Mouse (Mus musculus): Measurements from ENCODE around the gene Elmod2. TPM values are rescaled to one million over a fixed set of nuclear protein-coding genes. Genes with fewer than 3 reads are reported as not detected.

Gene Elmod2
- polyA plus RNA-seq, 1 experiment from 2014 or later, result 36.1 TPM

DNA sequence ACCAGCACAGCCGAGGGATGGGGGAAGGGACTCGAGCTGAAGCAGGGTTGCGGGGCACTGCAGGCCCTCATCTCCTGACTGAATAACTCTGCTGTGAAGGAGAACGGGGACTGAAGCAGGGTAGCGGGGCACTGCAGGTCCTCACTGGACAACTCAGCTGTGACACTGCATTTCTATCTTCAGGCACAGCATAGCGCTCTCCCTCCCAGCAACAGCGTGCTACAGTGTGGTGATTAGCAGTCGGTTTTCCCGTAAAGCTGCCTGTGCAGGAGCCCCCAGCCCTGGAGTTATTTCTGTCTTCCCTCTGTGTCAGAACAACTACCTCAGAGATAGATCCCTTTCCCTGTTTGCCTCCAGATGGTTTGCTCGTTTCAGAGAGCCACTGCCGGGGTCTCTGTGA, 57.8 kb downstream of the Elmod2 start:
- ATAC-seq (replicated peaks; ENCODE audit: insufficient number of reproducible peaks, low FRiP score, low TSS enrichment, low read depth) (no peak), DNase-seq (ENCODE audit: low spot score) (no peak)
- Histone ChIP-seq H3K4me1 (ENCODE audit: control insufficient read depth, insufficient read depth, low read length) (no peaks in the 10 kb centered on the region), H3K9me3 (replicated peaks; ENCODE audit: control insufficient read depth, low read length) (no peaks in the 10 kb centered on the region), H3K27me3 (ENCODE audit: control insufficient read depth, insufficient read depth, low read length) (no peaks in the 10 kb centered on the region), H3K36me3 (replicated peaks; ENCODE audit: control insufficient read depth, insufficient read depth, low read depth, low read length) (no peaks in the 10 kb centered on the region), H3K9ac (replicated peaks; ENCODE audit: low read length) (no peak overlapping the region; the same call in 1 of the 2 replicates), H3K4me2 (ENCODE audit: low read depth, low read length) (no peak overlapping the region), H3K27ac (replicated peaks; ENCODE audit: low read depth, low read length) (no peak overlapping the region), H3K4me3 (ENCODE audit: low read depth, low read length) (no peak overlapping the region)
- 54% methylated on average over 11 of the region's 11 CpGs for WGBS

DNA sequence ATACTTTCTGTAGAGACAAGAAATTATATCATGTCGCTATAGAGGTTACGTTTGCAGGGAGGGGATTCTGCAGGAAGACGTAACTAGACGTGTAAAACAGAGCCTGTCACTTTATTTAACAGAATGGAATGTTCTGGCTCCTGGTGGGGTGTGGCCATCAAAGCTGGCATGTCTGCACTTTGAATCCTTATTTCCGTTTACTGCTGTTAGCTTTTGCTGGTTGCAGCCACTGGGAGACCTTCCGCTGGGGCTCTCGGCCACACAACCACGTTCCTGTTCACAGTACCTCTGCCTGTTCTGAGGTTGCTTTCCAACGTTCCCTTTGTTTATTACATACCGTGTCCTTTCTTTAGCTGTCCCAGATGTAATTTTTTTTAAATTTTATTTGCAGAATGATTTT, 59.8 kb downstream of the Elmod2 start:
- Histone ChIP-seq H3K9me3 (replicated peaks; ENCODE audit: control insufficient read depth, low read length) (no peaks in the 10 kb centered on the region), H3K27me3 (ENCODE audit: control insufficient read depth, insufficient read depth, low read length) (no peaks in the 10 kb centered on the region), H3K4me3 (ENCODE audit: low read depth, low read length) (no peak overlapping the region), H3K36me3 (replicated peaks; ENCODE audit: control insufficient read depth, insufficient read depth, low read depth, low read length) (no peaks in the 10 kb centered on the region), H3K27ac (replicated peaks; ENCODE audit: low read depth, low read length) (no peak overlapping the region), H3K9ac (replicated peaks; ENCODE audit: low read length) (no peak overlapping the region), H3K4me2 (ENCODE audit: low read depth, low read length) (no peak overlapping the region), H3K4me1 (ENCODE audit: control insufficient read depth, insufficient read depth, low read length) (no peaks in the 10 kb centered on the region)
- no peak for DNase-seq (ENCODE audit: low spot score)
- ATAC-seq (replicated peaks; ENCODE audit: insufficient number of reproducible peaks, low FRiP score, low TSS enrichment, low read depth), result no peak
- 80% methylated on average over 10 of the region's 10 CpGs for WGBS

DNA sequence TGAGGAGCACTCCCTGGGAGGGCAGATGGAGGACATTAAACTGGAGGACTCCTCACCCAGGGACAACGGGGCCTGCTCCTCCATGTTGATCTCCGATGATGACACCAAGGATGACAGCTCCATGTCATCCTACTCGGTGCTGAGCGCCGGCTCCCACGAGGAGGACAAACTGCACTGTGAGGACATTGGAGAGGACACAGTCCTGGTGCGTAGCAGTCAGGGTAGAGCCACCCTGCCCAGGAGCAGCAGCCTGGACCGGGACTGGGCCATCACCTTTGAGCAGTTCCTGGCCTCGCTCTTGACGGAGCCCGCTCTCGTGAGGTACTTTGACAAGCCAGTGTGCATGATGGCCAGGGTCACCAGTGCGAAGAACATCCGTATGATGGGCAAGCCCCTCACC, 61.1 kb downstream of the Elmod2 start:
- no peak overlapping the region for H3K4me2 ChIP-seq (ENCODE audit: low read depth, low read length)
- no peaks in the 10 kb centered on the region for H3K36me3 ChIP-seq (replicated peaks; ENCODE audit: control insufficient read depth, insufficient read depth, low read depth, low read length)
- H3K27me3 ChIP-seq (ENCODE audit: control insufficient read depth, insufficient read depth, low read length), result no peaks in the 10 kb centered on the region
- DNase-seq (ENCODE audit: low spot score), result no peak
- ATAC-seq (replicated peaks; ENCODE audit: insufficient number of reproducible peaks, low FRiP score, low TSS enrichment, low read depth), result no peak
- no peaks in the 10 kb centered on the region for H3K4me1 ChIP-seq (ENCODE audit: control insufficient read depth, insufficient read depth, low read length)
- no peak overlapping the region for H3K27ac ChIP-seq (replicated peaks; ENCODE audit: low read depth, low read length)
- H3K9me3 ChIP-seq (replicated peaks; ENCODE audit: control insufficient read depth, low read length), result no peaks in the 10 kb centered on the region
- no peak overlapping the region for H3K4me3 ChIP-seq (ENCODE audit: low read depth, low read length)
- WGBS, result 95% methylated on average over 14 of the region's 14 CpGs
- no peak overlapping the region for H3K9ac ChIP-seq (replicated peaks; ENCODE audit: low read length)

Other genes starting within 250 kb of the Elmod2 start
- gene Tbc1d9, start 167.1 kb downstream of the Elmod2 start, polyA plus RNA-seq (2014; fragmentation: Nextera tagmentation; extraction: Ambion mirVana), result 6.4 and 7.1 TPM in 2 replicates
- gene Gm10645, start 166.3 kb downstream of the Elmod2 start, polyA plus RNA-seq (2014; fragmentation: Nextera tagmentation; extraction: Ambion mirVana), result 2.7 and 3.5 TPM in 2 replicates
- gene Ucp1, start 42.1 kb downstream of the Elmod2 start, polyA plus RNA-seq (2014; fragmentation: Nextera tagmentation; extraction: Ambion mirVana), result not detected in 2 replicates
- gene Mgat4d, start 16.0 kb upstream of the Elmod2 start, polyA plus RNA-seq (2014; fragmentation: Nextera tagmentation; extraction: Ambion mirVana), result not detected in 2 replicates
- 4.6 and 4.7 TPM in 2 replicates for gene Clgn, start 57.4 kb upstream of the Elmod2 start, polyA plus RNA-seq (2014; fragmentation: Nextera tagmentation; extraction: Ambion mirVana)
- gene Scoc, start 125.9 kb upstream of the Elmod2 start, polyA plus RNA-seq (2014; fragmentation: Nextera tagmentation; extraction: Ambion mirVana), result 137 and 163 TPM in 2 replicates
- not detected in 2 replicates for gene Olfr370, start 203.3 kb upstream of the Elmod2 start, polyA plus RNA-seq (2014; fragmentation: Nextera tagmentation; extraction: Ambion mirVana)
- 327 and 351 TPM in 2 replicates for gene Ndufb7, start 234.2 kb upstream of the Elmod2 start, polyA plus RNA-seq (2014; fragmentation: Nextera tagmentation; extraction: Ambion mirVana)